Mouse (Mus musculus): Measurements from ENCODE around the gene Serpine1.

DNA sequence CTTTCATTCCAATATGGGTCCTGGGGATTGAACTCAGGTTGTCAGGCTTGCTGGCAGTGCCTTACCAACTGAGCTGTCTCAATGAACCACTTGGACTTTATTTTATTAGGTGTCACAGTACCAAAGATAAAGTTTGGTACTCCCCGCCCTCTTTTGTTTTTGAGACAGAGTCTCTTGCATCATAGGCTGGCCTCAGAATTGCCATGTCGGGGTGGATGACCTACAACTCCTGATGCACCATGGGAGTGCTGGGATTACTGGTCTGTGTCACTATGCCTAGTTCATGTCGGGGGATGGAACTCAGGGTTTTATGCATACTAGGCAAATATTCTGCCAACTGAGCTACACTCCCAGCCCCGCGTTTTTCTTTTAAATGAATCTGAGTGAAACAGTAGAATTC is 17.2 kb downstream of the Serpine1 start:
- TF ChIP-seq CTCF (IDR thresholded peaks at IDR 0.05; ENCODE audit: extremely low read depth, insufficient read depth, insufficient read length, insufficient replicate concordance), result no peak
- no peak for TF ChIP-seq POLR2A (IDR thresholded peaks at IDR 0.05; ENCODE audit: low read depth, low read length)
